Mouse (Mus musculus) induced T-regulatory cell, adult 2 months (primary cell): ENCODE data around the gene Sf3a2.
"Not testable (repeated sequence)": the region's sequence is repeated elsewhere in the genome, so short reads cannot be mapped to it uniquely, and the experiment has no call there.

ENCODE experiments used
- DNase-seq: peaks from one replicate; pipeline ENCODE4 v3.0.0-alpha.2; 2012; ENCODE audit warnings: low read depth

The Sf3a2 gene

GRCm38 (mm10) chr10:80823847-80824643 is 26.0 kb downstream of the Sf3a2 start:
- peak; percentile 68 for DNase-seq

DNA sequence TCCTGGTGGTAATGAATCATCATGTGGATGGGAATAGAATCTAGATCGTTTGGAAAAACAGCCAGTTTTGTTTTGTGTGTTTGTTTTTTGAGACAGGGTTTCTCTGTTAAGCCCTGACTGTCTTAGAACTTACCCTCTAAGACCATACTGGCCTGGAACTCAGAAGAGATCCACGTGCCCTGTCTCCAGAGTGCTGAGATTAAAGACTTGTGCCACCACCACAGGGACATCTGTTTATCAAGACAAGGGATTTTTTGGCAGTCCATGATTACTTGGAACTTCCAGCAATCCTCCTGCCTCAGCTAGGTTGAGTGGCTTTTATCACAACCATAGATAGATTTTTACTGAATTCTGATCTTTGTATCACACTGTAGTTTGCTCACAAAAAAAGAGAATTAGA is 26.8 kb downstream of the Sf3a2 start:
- no peak for DNase-seq

DNA sequence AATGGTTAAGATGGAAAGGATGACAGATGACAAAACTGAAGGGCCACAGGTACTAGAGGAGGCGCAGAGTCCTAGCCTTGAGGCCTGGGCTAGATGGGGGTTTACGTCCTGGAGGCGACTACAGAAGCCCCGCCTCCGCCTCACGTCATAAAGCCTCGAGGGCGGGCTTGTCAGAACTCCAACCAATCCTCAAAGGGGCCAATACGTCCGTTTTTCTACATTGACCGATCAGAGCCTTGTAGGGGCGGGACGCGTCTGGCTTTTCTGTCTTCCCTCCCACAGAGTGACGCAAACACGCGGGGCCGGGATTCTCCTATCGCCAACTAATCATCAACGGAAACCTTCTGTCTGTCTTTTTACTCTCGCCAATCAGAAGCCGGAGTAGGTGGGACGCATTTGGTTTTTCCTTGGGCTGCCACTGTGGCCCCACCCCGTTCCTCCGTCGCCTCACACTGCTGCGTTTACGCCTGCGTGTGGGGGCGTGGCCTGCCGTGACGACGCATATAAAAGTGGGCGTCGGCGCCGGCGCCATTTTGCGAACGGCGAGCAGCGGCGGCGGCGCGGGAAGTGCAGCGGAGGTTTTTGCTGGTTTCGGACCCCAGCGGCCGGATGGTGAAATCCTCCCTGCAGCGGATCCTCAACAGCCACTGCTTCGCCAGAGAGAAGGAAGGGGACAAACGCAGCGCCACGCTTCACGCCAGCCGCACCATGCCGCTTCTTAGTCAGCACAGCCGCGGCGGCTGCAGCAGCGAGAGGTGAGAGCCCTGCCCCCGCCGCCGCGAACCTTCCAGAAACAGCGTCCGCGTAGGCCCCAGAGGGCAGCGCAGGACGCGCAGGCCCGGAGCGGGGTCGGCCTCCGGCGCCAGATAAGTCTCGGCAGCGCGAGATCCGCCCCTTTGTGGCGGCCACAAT is 28.4 kb downstream of the Sf3a2 start, which contains the start of gene Oaz1:
TSS of gene Oaz1 (plus strand) at position 506 of the 912 bp plus-strand sequence.
- peak; percentile 100 for DNase-seq

DNA sequence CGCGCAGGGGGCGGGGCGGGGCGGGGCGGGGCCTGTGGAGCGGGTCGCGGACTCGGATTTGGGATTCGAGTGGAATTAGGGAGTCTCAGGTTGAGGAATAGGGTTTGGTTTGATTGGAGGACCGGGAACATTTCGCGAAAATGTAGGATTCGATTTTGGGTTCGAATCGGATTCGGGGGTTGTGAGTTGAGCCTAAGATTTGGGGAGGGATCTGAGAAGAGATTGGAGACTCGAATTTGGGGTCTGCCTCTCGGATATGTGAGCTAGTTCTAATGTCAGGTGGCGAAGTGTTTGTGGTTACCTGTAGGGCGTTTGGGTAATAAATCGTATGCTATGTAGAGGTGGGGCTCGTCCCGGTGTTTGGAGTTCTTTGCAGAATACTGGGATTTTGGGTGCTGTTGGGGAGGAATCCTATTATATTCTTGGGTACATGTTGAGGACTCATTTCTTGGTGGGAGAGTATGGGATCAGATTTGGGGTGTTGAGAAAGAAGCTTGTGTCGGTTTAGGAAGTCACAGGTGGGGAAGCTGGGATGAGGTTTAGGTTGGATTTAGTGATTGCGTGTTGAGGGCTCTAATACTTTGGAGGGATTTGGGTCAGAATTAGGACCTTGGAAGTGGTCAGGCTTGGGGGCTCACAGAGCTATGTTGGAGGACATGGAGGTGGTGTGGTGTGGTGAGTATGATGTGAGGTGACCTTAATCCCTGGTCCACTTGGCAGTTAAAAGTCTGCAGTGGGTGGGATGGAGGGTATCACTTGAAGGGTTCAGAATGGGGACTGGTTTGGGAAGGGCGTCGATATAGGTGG is 29.3 kb downstream of the Sf3a2 start:
- no peak for DNase-seq

DNA sequence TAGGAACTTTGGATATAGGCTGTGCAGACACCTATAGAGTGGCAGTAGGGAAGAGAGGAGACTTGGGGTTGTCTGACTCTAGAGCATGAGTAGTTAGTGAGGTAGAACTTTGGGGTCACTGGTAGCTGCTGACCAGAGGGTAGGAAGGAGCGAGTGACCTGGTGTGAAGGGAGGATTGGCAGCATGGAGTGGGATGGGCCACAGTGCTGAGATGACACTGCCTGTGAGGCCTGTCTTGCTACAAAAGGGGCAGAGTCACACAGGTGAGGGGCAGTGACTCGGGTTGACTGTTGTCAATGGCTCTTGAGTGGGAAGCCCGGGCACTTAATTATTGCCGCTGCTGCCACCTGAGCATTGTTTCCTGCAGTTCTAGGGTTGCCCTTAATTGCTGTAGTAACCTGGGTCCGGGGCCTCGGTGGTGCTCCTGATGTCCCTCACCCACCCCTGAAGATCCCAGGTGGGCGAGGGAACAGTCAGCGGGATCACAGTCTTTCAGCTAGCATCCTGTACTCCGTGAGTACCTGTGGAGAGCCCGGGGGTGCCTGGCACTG is 29.9 kb downstream of the Sf3a2 start:
- no peak for DNase-seq

- not testable (repeated sequence) for DNase-seq
Observed at GRCm38 (mm10) chr10:80828587-80828986, 30.6 kb downstream of the Sf3a2 start.

GRCm38 (mm10) chr10:80829359-80830278 is 31.6 kb downstream of the Sf3a2 start:
- DNase-seq = peak; percentile 29

DNA sequence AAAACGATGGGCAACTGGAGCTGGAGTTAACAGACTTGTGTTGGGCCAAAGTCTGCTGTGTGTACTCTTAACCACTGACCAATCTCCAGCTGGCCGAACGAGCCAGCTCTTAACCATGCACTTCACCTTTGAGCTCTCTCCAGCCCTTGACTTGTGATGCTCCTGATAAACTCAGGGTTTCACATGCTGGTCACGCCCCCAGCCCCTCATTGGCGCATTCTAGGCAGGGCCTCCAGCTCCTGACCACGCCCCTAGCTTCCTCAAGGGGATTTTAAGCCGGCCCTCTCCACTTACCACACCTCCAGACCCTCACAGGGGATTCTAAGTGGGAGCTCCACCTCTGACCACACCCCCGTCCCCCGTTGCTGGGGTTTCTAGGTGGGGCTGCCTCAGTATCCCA is 33.1 kb downstream of the Sf3a2 start:
- peak; percentile 65 for DNase-seq

- DNase-seq = no peak
Observed at GRCm38 (mm10) chr10:80832818-80833217, 34.8 kb downstream of the Sf3a2 start.

GRCm38 (mm10) chr10:80835617-80836016 is 37.6 kb downstream of the Sf3a2 start:
- DNase-seq = no peak

DNA sequence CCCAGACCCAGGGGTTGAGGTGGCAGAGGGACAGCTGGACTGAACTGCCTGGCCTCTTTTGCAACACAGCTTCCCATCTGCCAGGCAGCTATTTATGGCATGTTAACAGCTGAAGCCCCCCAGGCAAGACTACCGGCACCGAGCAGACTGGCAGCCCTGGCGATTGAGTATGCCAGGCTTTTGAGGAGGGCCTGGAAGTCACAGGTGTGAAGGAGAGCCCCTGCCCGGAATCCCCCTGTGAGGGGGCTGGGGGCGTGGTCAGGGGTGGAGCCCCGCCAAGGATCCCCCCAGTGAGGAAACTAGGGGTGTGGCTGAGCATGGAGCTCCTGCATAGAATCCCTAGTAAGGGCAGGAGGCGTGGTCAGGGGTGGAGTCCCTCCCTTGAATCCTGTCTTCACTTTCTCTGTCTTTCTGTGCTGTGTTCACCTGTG is 39.0 kb downstream of the Sf3a2 start:
- no peak for DNase-seq

- DNase-seq = no peak
Observed at GRCm38 (mm10) chr10:80837827-80838226, 39.8 kb downstream of the Sf3a2 start.

DNA sequence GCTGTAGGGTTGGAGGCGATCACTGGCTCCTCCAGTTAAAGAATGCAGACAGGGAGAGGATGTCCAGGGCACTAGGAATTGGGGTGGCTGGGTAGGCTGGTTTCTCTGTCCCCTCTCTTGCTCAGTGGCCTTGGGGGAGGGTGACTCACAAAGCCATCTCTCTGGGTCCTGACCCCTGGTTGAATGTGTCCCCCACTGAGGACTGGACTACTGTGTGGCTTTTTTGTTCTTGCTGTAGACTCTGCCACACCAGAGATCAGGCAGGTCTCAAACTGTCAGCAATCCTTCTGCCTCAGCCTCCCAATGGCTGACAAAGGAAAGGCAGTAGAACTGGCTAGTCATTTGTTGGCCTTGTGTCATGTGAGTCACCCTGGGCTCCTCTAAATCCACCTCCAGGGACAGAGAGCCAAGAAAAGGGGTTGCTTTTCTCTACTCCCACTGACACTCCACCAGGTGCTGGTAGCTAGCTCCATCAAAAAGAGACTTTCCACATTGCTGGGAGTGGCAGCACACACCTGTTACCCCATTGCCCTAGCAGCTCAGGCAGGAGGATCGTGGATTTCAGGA is 40.4 kb downstream of the Sf3a2 start:
- DNase-seq = no peak

- DNase-seq = no peak
Observed at GRCm38 (mm10) chr10:80839848-80840247, 41.9 kb downstream of the Sf3a2 start.

- no peak for DNase-seq
Observed at GRCm38 (mm10) chr10:80841685-80842084, 43.7 kb downstream of the Sf3a2 start.

- DNase-seq = no peak
Observed at GRCm38 (mm10) chr10:80842334-80842733, 44.3 kb downstream of the Sf3a2 start.

DNA sequence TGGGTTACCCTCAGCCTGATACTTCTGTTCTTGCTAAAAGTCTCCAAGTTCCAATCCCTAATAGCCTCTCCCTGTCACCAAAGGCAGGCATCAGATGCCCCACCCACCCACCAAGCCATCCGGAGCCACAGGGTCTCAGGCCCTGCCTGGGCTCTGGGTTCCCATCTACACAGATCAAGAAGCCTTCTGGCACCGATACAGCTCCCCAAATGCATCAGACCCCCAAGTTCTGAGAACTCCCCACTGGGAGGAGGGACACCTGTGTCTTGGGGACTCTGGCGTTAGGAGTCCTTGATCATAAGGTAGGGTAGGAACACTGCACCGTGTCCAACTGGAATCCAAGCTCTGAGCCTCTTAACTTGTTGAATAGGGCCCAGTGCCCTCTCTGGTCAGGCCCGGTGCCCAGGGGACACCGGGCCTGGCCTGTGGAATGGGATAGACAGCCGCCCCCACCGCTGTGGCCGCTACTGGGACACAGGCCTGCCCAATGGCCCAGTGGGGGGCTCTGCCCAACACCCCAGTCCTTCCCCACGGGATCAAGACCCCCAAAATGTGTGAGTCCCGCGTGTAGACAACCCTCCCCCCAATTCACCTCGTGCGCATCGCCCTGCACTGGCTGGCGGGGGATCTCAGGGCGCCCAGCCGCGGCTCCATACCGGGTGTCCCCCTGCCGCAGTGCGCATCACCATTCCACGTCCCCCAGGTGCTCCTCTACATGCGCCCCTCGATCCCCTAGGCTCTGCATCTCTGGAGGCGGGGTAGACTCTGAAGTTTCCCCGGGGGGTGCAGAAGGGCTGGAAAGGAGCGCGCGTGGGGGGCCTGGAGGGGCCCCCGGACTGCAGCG is 45.3 kb downstream of the Sf3a2 start:
- no peak for DNase-seq

- peak; percentile 32 for DNase-seq
Observed at GRCm38 (mm10) chr10:80843931-80844547, 46.0 kb downstream of the Sf3a2 start, which contains the start of gene Lingo3. TSS of gene Lingo3 (minus strand) at chr10:80844039.
